Mouse (Mus musculus): Measurements from ENCODE around the gene Cdyl2. TPM values are rescaled to one million over a fixed set of nuclear protein-coding genes. Genes with fewer than 3 reads are reported as not detected.

Gene Cdyl2
- 1 to 10 TPM; 5.9 to 7.2 TPM for total RNA-seq (2021)
- 1.5 and 1.6 TPM in 2 replicates for polyA plus RNA-seq (2012; rRNA removed)
- long read RNA-seq, partial matches to known transcripts: 0 of 1 reads
- long read RNA-seq, other reads (novel, unspliced or antisense): 0 of 1 reads

GRCm38 (mm10) chr8:116732684-116733647 is at the start of gene Cdyl2:
Gene Cdyl2 (minus strand): TSS chr8:116732991.
- peak; percentile 90 for DNase-seq

- no peak for DNase-seq
Measured at GRCm38 (mm10) chr8:116780594-116780993, 47.8 kb upstream of the Cdyl2 start.

GRCm38 (mm10) chr8:116774220-116774619 is 41.4 kb upstream of the Cdyl2 start:
- DNase-seq: no peak

- no peak for DNase-seq
Measured at GRCm38 (mm10) chr8:116772727-116773126, 39.9 kb upstream of the Cdyl2 start.

GRCm38 (mm10) chr8:116771797-116772343 is 39.1 kb upstream of the Cdyl2 start:
- DNase-seq: no peak

- peak; percentile 10 for DNase-seq
Measured at GRCm38 (mm10) chr8:116770756-116771155, 38.0 kb upstream of the Cdyl2 start.

GRCm38 (mm10) chr8:116756174-116756573 is 23.4 kb upstream of the Cdyl2 start:
- DNase-seq: no peak

- DNase-seq: no peak
Measured at GRCm38 (mm10) chr8:116755557-116755956, 22.8 kb upstream of the Cdyl2 start.

GRCm38 (mm10) chr8:116740726-116741125 is 7.9 kb upstream of the Cdyl2 start:
- DNase-seq: no peak

GRCm38 (mm10) chr8:116735306-116735705 is 2.5 kb upstream of the Cdyl2 start:
- DNase-seq: no peak

- DNase-seq: no peak
Measured at GRCm38 (mm10) chr8:116734176-116734575, 1.4 kb upstream of the Cdyl2 start.

GRCm38 (mm10) chr8:116733648-116734014 is 840 bp upstream of the Cdyl2 start:
- no peak for DNase-seq

GRCm38 (mm10) chr8:116731976-116732683 is 661 bp downstream of the Cdyl2 start:
- peak; percentile 89 for DNase-seq

GRCm38 (mm10) chr8:116721451-116721850 is 11.3 kb downstream of the Cdyl2 start:
- DNase-seq: no peak

- no peak for DNase-seq
Measured at GRCm38 (mm10) chr8:116707496-116707895, 25.3 kb downstream of the Cdyl2 start.

- DNase-seq: no peak
Measured at GRCm38 (mm10) chr8:116702501-116702900, 30.3 kb downstream of the Cdyl2 start.

- DNase-seq: no peak
Measured at GRCm38 (mm10) chr8:116692931-116693330, 39.9 kb downstream of the Cdyl2 start.

GRCm38 (mm10) chr8:116689741-116690140 is 43.0 kb downstream of the Cdyl2 start:
- DNase-seq: no peak

GRCm38 (mm10) chr8:116676174-116676573 is 56.6 kb downstream of the Cdyl2 start:
- no peak for DNase-seq

- no peak for DNase-seq
Measured at GRCm38 (mm10) chr8:116673966-116674805, 58.6 kb downstream of the Cdyl2 start.

- DNase-seq: no peak
Measured at GRCm38 (mm10) chr8:116673493-116673892, 59.3 kb downstream of the Cdyl2 start.

- no peak for DNase-seq
Measured at GRCm38 (mm10) chr8:116673052-116673451, 59.7 kb downstream of the Cdyl2 start.
